Mouse (Mus musculus) heart, embryonic 11.5 days (tissue): ENCODE measurements at regions not wholly inside any gene's neighbourhood (a gene's known extent, or its start where the extent isn't known, plus 50 kb on each side); places are given as distances from the start of the nearest gene placed in this dataset.
A peak's percentile ranks its signal among the peaks of the same experiment; 100 is the strongest.

Experiments used
- ATAC-seq: fragments of 200-750 bp; cut with Nextera tagmentation; replicated peaks from 2 replicates; pipeline ENCODE4 v1.8.0; 2017; ENCODE audit warnings: moderate library complexity; ENCODE audit not compliant: insufficient number of reproducible peaks, low FRiP score, low TSS enrichment
- H3K27ac ChIP-seq: fragments of 300-500 bp; sonication (generic); 2 replicates; pipeline ENCODE4 v1.5.1; 2014; ENCODE audit warnings: mild to moderate bottlenecking, low read depth, low read length
- H3K27me3 ChIP-seq: fragments of 300-500 bp; sonication (generic); 2 replicates; pipeline ENCODE4 v1.6.1; 2014; ENCODE audit warnings: mild to moderate bottlenecking, low read length, mixed read lengths; ENCODE audit not compliant: control insufficient read depth, insufficient read depth
- H3K36me3 ChIP-seq: fragments of 300-500 bp; sonication (generic); 2 replicates; pipeline ENCODE4 v1.6.1; 2014; ENCODE audit warnings: mild to moderate bottlenecking, low read length, moderate library complexity, mixed read lengths; ENCODE audit not compliant: control insufficient read depth, insufficient read depth
- H3K4me1 ChIP-seq: fragments of 300-500 bp; sonication (generic); 2 replicates; pipeline ENCODE4 v1.6.1; 2014; ENCODE audit warnings: low read length; ENCODE audit not compliant: control insufficient read depth, insufficient read depth
- H3K4me2 ChIP-seq: fragments of 300-500 bp; sonication (generic); 2 replicates; pipeline ENCODE4 v1.6.1; 2014; ENCODE audit warnings: mild to moderate bottlenecking, moderate library complexity
- H3K4me3 ChIP-seq: fragments of 300-500 bp; sonication (generic); 2 replicates; pipeline ENCODE4 v1.5.1; 2014; ENCODE audit warnings: low read depth, low read length
- H3K9ac ChIP-seq: fragments of 300-500 bp; sonication (generic); 2 replicates; pipeline ENCODE4 v1.6.1; 2014; ENCODE audit warnings: mild to moderate bottlenecking, low read depth, low read length, moderate library complexity
- H3K9me3 ChIP-seq: fragments of 300-500 bp; sonication (generic); replicated peaks from 2 replicates; pipeline ENCODE4 v1.6.1; 2016; ENCODE audit warnings: low read length; ENCODE audit not compliant: control insufficient read depth
- WGBS: fragments of 180-500 bp; shearing (Covaris S2); extraction: QIAGEN DNeasy Blood & Tissue Kit; methylation state at CpG from one replicate; pipeline ENCODE4 v1.1.7; 2014; ENCODE audit not compliant: insufficient replicate concordance; 5-methylcytosine and 5-hydroxymethylcytosine counted together

GRCm38 (mm10) chr4:32158886-32159285, 79.7 kb upstream of the Bach2 start:
- Histone ChIP-seq H3K36me3 (no peaks in the 10 kb centered on the region), H3K27ac (no peak overlapping the region), H3K4me2 (no peak overlapping the region), H3K4me1 (peaks cover 12% of the 10 kb centered on the region), H3K9me3 (no peaks in the 10 kb centered on the region), H3K4me3 (no peak overlapping the region), H3K9ac (no peak overlapping the region), H3K27me3 (no peaks in the 10 kb centered on the region)
- 36% methylated on average over 4 of the region's 4 CpGs for WGBS
- no peak for ATAC-seq

GRCm38 (mm10) chr4:32160815-32161214, 77.8 kb upstream of the Bach2 start:
- H3K4me3 ChIP-seq: no peak overlapping the region
- H3K9me3 ChIP-seq: no peaks in the 10 kb centered on the region
- WGBS: 60% methylated on average over 2 of the region's 2 CpGs
- H3K4me2 ChIP-seq: no peak overlapping the region
- H3K9ac ChIP-seq: no peak overlapping the region
- ATAC-seq: no peak
- no peaks in the 10 kb centered on the region for H3K27me3 ChIP-seq
- no peaks in the 10 kb centered on the region for H3K36me3 ChIP-seq
- H3K4me1 ChIP-seq: peaks cover 12% of the 10 kb centered on the region
- H3K27ac ChIP-seq: no peak overlapping the region

DNA sequence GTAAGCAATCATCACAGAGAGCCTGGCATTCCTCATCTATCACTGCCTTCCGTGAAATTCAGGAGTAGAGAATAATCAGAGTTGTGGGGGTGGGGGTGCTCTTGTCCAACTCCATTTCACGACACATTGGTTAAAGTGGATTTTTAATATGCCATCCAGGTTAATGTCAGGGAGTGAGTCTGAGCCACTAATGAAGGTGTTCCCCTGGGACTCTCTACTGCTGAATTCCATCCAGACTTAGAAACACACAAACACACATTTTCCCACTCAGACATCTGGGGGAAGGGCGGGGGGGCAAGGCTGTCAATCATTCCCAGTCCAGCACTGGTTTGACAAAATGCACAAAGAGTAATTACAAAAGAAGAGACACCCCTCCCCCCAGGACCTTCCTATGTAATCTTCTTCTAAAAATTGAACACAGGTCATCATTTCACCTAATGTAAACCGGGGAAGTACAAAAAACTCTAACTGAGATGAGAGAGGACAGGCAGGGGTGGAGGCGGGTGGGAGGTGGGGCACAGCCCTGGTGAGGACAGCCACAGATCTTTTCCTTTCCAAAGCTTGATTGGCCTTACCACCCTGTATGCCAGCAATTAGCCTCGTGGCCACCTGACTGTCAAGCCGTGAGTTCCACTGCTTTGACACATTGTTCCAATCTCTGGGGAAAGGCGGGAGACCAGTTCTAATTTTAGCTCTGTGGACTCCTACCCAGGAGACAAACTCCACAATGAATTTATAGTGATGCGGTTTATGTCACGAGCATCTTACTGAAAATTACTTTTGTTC, 76.5 kb upstream of the Bach2 start:
- ATAC-seq: no peak
- Histone ChIP-seq H3K27me3 (no peaks in the 10 kb centered on the region), H3K4me1 (peaks cover 15% of the 10 kb centered on the region), H3K9me3 (no peaks in the 10 kb centered on the region), H3K36me3 (no peaks in the 10 kb centered on the region), H3K4me3 (no peak overlapping the region), H3K9ac (no peak overlapping the region; the same call in 1 of the 2 replicates), H3K4me2 (peak overlapping the region; percentile 11; the same call in 1 of the 2 replicates), H3K27ac (no peak overlapping the region)
- 48% methylated on average over 10 of the region's 10 CpGs for WGBS

- H3K4me1 ChIP-seq: peaks cover 15% of the 10 kb centered on the region
- no peak overlapping the region for H3K4me3 ChIP-seq
Measured at GRCm38 (mm10) chr4:32162694-32163240, 75.8 kb upstream of the Bach2 start.

DNA sequence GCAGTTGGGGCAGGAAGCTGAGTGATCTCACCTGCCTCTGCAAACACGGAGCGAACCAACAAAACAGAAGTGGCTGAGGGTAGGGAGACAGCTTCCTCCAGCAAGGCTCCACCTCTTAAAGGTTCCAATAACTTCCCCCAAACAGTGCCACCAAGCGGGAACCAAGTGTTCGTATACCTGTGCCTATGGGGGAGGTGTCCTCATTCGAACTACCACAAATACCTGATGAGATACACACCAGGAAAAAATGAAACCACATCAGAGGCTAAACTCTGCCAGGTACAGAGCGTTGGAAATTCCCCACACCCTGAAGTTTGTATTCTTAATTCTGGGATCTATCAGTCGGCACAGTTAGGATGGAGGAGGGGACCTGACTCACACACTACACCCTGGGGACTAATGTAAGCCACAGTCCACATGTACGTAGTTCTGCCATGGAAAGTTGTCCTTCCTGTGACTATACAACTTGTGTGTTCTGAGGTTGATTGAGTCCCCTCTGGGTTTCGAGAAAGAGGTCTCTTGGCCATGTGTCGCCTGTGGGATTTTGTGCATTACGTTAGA, 74.4 kb upstream of the Bach2 start:
- Histone ChIP-seq H3K36me3 (no peaks in the 10 kb centered on the region), H3K27ac (no peak overlapping the region), H3K9ac (no peak overlapping the region), H3K4me3 (no peak overlapping the region), H3K4me2 (no peak overlapping the region), H3K4me1 (peaks cover 15% of the 10 kb centered on the region), H3K9me3 (no peaks in the 10 kb centered on the region), H3K27me3 (no peaks in the 10 kb centered on the region)
- ATAC-seq: no peak
- WGBS: 81% methylated on average over 11 of the region's 11 CpGs

More at GRCm38 (mm10) chr4:32162694-32163240, 75.8 kb upstream of the Bach2 start:
- Histone ChIP-seq H3K4me2 (no peak overlapping the region), H3K9me3 (no peaks in the 10 kb centered on the region), H3K36me3 (no peaks in the 10 kb centered on the region), H3K27ac (no peak overlapping the region), H3K9ac (no peak overlapping the region), H3K27me3 (no peaks in the 10 kb centered on the region)
- WGBS: 81% methylated on average over 12 of the region's 12 CpGs
- no peak for ATAC-seq

DNA sequence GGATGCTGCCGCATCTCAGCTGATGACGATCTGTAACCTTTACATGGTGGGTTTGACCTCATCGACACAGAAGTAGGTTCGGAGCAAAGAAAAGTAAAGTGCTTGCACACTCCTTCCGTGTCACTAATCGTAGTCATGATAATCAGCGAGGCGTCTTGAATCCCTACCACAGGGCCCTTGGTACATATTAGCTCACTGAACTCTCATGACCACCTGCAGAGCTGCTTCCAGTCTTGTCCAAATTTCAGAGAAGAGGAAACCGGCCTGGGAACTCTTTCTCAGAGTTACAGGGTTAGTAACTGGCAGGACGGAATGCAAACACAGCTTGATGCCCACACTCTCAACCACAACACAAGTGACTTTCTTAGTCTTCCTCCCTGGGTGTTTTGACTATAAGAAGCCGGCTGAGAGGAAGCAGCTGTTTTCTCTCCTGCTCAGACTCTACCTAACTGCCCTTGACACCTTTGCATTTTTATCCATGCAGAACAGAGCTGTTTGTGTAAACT, 73.8 kb upstream of the Bach2 start:
- 76% methylated on average over 11 of the region's 11 CpGs for WGBS
- H3K27me3 ChIP-seq: no peaks in the 10 kb centered on the region
- no peak overlapping the region for H3K9ac ChIP-seq
- no peaks in the 10 kb centered on the region for H3K36me3 ChIP-seq
- H3K4me3 ChIP-seq: no peak overlapping the region
- no peak for ATAC-seq
- peaks cover 15% of the 10 kb centered on the region for H3K4me1 ChIP-seq
- H3K4me2 ChIP-seq: no peak overlapping the region
- no peaks in the 10 kb centered on the region for H3K9me3 ChIP-seq
- H3K27ac ChIP-seq: no peak overlapping the region

GRCm38 (mm10) chr4:32165918-32166528, 72.6 kb upstream of the Bach2 start:
- Histone ChIP-seq H3K27me3 (no peaks in the 10 kb centered on the region), H3K9me3 (no peaks in the 10 kb centered on the region), H3K36me3 (no peaks in the 10 kb centered on the region), H3K9ac (no peak overlapping the region), H3K27ac (no peak overlapping the region), H3K4me3 (no peak overlapping the region), H3K4me2 (no peak overlapping the region), H3K4me1 (peaks cover 28% of the 10 kb centered on the region)
- ATAC-seq: no peak
- WGBS: 66% methylated on average over 12 of the region's 12 CpGs

- no peak overlapping the region for H3K27ac ChIP-seq
- ATAC-seq: no peak
Measured at GRCm38 (mm10) chr4:32167151-32167550, 71.5 kb upstream of the Bach2 start.

More at GRCm38 (mm10) chr4:32167151-32167550, 71.5 kb upstream of the Bach2 start:
- Histone ChIP-seq H3K4me1 (peaks cover 20% of the 10 kb centered on the region), H3K27me3 (no peaks in the 10 kb centered on the region), H3K4me2 (no peak overlapping the region), H3K9ac (no peak overlapping the region), H3K4me3 (no peak overlapping the region), H3K36me3 (no peaks in the 10 kb centered on the region), H3K9me3 (no peaks in the 10 kb centered on the region)
- WGBS: 84% methylated on average over 11 of the region's 11 CpGs
